Comparison of ENCODE assay signal across 8 mouse cellular contexts in genomic region chr9:108082988-108083431, GRCm38 (mm10). TPM values are rescaled to one million over a fixed set of nuclear protein-coding genes. Genes with fewer than 3 reads are reported as not detected.
DNase-seq lines count a peak whose midpoint lies in the region; ATAC-seq and TF ChIP-seq lines count a peak whose summit lies in the region.

TSS of gene Rnf123 (minus strand) at chr9:108083346.

- peak; percentile 41; the same call in 1 of the 2 replicates for TF ChIP-seq EP300 in liver, embryonic 14.5 days (IDR thresholded peaks at IDR 0.05; ENCODE audit: low read depth)

- H3K4me3 ChIP-seq in kidney, embryonic 15.5 days (replicated peaks): peak within 1 kb of the TSS; percentile 22
- 0 out of 2 replicates have a peak within 1 kb of the TSS, but pooled peaks have one; percentile 12 for H3K4me3 ChIP-seq in forebrain, postnatal 0 days (ENCODE audit: low read depth, low read length)
- peak within 1 kb of the TSS; percentile 11 for H3K4me3 ChIP-seq in hindbrain, embryonic 15.5 days
- peak within 1 kb of the TSS; percentile 6 to 36 for H3K4me3 ChIP-seq in liver, embryonic 14.5 days (ENCODE audit: insufficient read depth in 1 of 2, low read depth in 2 of 2, low read length in 2 of 2)
- H3K4me3 ChIP-seq in stomach, embryonic 16.5 days (replicated peaks; ENCODE audit: low read length): peak within 1 kb of the TSS; percentile 28

- 32% methylated on average over 12 of the region's 12 CpGs for WGBS in kidney, embryonic 15.5 days
- WGBS in forebrain, postnatal 0 days: 30% methylated on average over 12 of the region's 12 CpGs
- 40% methylated on average over 12 of the region's 12 CpGs for WGBS in hindbrain, embryonic 15.5 days
- 15% methylated on average over 12 of the region's 12 CpGs for WGBS in liver, embryonic 14.5 days (ENCODE audit: insufficient replicate concordance)
- 31% methylated on average over 12 of the region's 12 CpGs for WGBS in stomach, embryonic 16.5 days

- H3K27ac ChIP-seq in kidney, embryonic 15.5 days: no peak within 1 kb of the TSS
- H3K27ac ChIP-seq in forebrain, postnatal 0 days (ENCODE audit: low read depth, low read length): no peak within 1 kb of the TSS
- H3K27ac ChIP-seq in hindbrain, embryonic 15.5 days (replicated peaks): no peak within 1 kb of the TSS
- peak within 1 kb of the TSS; percentile 100 for H3K27ac ChIP-seq in liver, embryonic 14.5 days
- no peak within 1 kb of the TSS for H3K27ac ChIP-seq in stomach, embryonic 16.5 days (ENCODE audit: low read length)

- H3K4me1 ChIP-seq in kidney, embryonic 15.5 days: peaks cover 26% of the 10 kb centered on the region
- peaks cover 10% of the 10 kb centered on the region for H3K4me1 ChIP-seq in forebrain, postnatal 0 days (ENCODE audit: insufficient read depth)
- H3K4me1 ChIP-seq in hindbrain, embryonic 15.5 days (replicated peaks): peaks cover 24% of the 10 kb centered on the region
- H3K4me1 ChIP-seq in liver, embryonic 14.5 days (replicated peaks; ENCODE audit: control insufficient read depth in 2 of 2, insufficient read depth in 2 of 2, low read length in 1 of 2): peaks cover 52 to 72% of the 10 kb centered on the region in 2 experiments
- peaks cover 22% of the 10 kb centered on the region for H3K4me1 ChIP-seq in stomach, embryonic 16.5 days (ENCODE audit: control insufficient read depth, insufficient read depth, low read length)

- peak within 1 kb of the TSS; percentile 56 for H3K4me2 ChIP-seq in kidney, embryonic 15.5 days
- H3K4me2 ChIP-seq in forebrain, postnatal 0 days (ENCODE audit: low read depth): peak within 1 kb of the TSS; percentile 29
- peak within 1 kb of the TSS; percentile 46 for H3K4me2 ChIP-seq in hindbrain, embryonic 15.5 days
- H3K4me2 ChIP-seq in liver, embryonic 14.5 days (ENCODE audit: low read depth): peak within 1 kb of the TSS; percentile 96
- H3K4me2 ChIP-seq in stomach, embryonic 16.5 days (ENCODE audit: low read depth, low read length): peak within 1 kb of the TSS; percentile 43

- no peaks in the 10 kb centered on the region for H3K9me3 ChIP-seq in kidney, embryonic 15.5 days (replicated peaks)
- H3K9me3 ChIP-seq in forebrain, postnatal 0 days (ENCODE audit: low read length): no peaks in the 10 kb centered on the region
- no peaks in the 10 kb centered on the region for H3K9me3 ChIP-seq in hindbrain, embryonic 15.5 days
- H3K9me3 ChIP-seq in liver, embryonic 14.5 days (ENCODE audit: control insufficient read depth, low read length): no peaks in the 10 kb centered on the region
- no peaks in the 10 kb centered on the region for H3K9me3 ChIP-seq in stomach, embryonic 16.5 days (replicated peaks; ENCODE audit: control insufficient read depth, low read length)

- H3K27me3 ChIP-seq in kidney, embryonic 15.5 days: peaks cover 37% of the 10 kb centered on the region
- peaks cover 7% of the 10 kb centered on the region for H3K27me3 ChIP-seq in forebrain, postnatal 0 days (ENCODE audit: insufficient read depth, low read length)
- H3K27me3 ChIP-seq in hindbrain, embryonic 15.5 days: peaks cover 33% of the 10 kb centered on the region
- H3K27me3 ChIP-seq in liver, embryonic 14.5 days (ENCODE audit: control insufficient read depth, insufficient read depth, low read length): no peaks in the 10 kb centered on the region
- H3K27me3 ChIP-seq in stomach, embryonic 16.5 days (ENCODE audit: control insufficient read depth, insufficient read depth, low read length): peaks cover 21% of the 10 kb centered on the region

- 0 out of 2 replicates have a peak within 1 kb of the TSS, but pooled peaks have one; percentile 32 for H3K9ac ChIP-seq in kidney, embryonic 15.5 days
- no peak within 1 kb of the TSS for H3K9ac ChIP-seq in forebrain, postnatal 0 days
- H3K9ac ChIP-seq in hindbrain, embryonic 15.5 days: no peak within 1 kb of the TSS
- peak within 1 kb of the TSS; percentile 65 for H3K9ac ChIP-seq in liver, embryonic 14.5 days (replicated peaks)
- H3K9ac ChIP-seq in stomach, embryonic 16.5 days (ENCODE audit: low read length): peak within 1 kb of the TSS; percentile 48

- H3K36me3 ChIP-seq in kidney, embryonic 15.5 days: peaks cover 39% of the 10 kb centered on the region
- H3K36me3 ChIP-seq in forebrain, postnatal 0 days (ENCODE audit: insufficient read depth): peaks cover 34% of the 10 kb centered on the region
- peaks cover 34% of the 10 kb centered on the region for H3K36me3 ChIP-seq in hindbrain, embryonic 15.5 days
- peaks cover 47% of the 10 kb centered on the region for H3K36me3 ChIP-seq in liver, embryonic 14.5 days (replicated peaks; ENCODE audit: control insufficient read depth, insufficient read depth, low read depth)
- H3K36me3 ChIP-seq in stomach, embryonic 16.5 days (ENCODE audit: control insufficient read depth, insufficient read depth, low read length): peaks cover 14% of the 10 kb centered on the region

- DNase-seq in kidney, postnatal 36 days: no peak
- DNase-seq in adrenal gland, adult 2 months: no peak
- DNase-seq in forebrain, postnatal 0 days: no peak
- DNase-seq in liver, embryonic 14.5 days (ENCODE audit: low read depth in 3 of 3, low spot score in 3 of 3): no peak
- DNase-seq in thymus, postnatal 36 days: no peak

- no peak for ATAC-seq in kidney, embryonic 15.5 days (replicated peaks; ENCODE audit: low FRiP score)
- no peak for ATAC-seq in forebrain, postnatal 0 days
- ATAC-seq in hindbrain, embryonic 15.5 days (ENCODE audit: low FRiP score, low read depth): no peak
- peak; percentile 13; the same call in 1 of the 2 replicates for ATAC-seq in liver, embryonic 14.5 days (ENCODE audit: insufficient read depth)
- no peak for ATAC-seq in stomach, embryonic 16.5 days (ENCODE audit: insufficient read depth, low FRiP score)

- TF ChIP-seq CTCF in forebrain, postnatal 0 days (IDR thresholded peaks at IDR 0.05; ENCODE audit: low read depth): no peak
- no peak for TF ChIP-seq CTCF in liver, embryonic 14.5 days (IDR thresholded peaks at IDR 0.05; ENCODE audit: low read depth)

RNA-seq across cellular contexts. Expression of gene Rnf123, which starts in this region (rescaled TPM):
- polyA plus RNA-seq in kidney, embryonic 15.5 days (2015; fragmentation: Nextera tagmentation; extraction: Ambion mirVana): 25.2 and 33.4 TPM in 2 replicates
- 10 to 100 TPM; 65.5 to 66.0 TPM for total RNA-seq in adrenal gland, adult 2 months (2021)
- 88.9 and 93.6 TPM in 2 replicates for polyA plus RNA-seq in adrenal gland, adult 2 months (2012; rRNA removed)
- total RNA-seq in forebrain, postnatal 0 days (2014; rRNA removed): 32.0 and 35.8 TPM in 2 replicates
- 25.4 and 37.0 TPM in 2 replicates for polyA plus RNA-seq in forebrain, postnatal 0 days (2015; fragmentation: Nextera tagmentation; extraction: Ambion mirVana)
- 48.9 TPM in 2 replicates for polyA plus RNA-seq in hindbrain, embryonic 15.5 days (2015; fragmentation: Nextera tagmentation; extraction: Ambion mirVana)
- 139 and 146 TPM in 2 replicates for polyA plus RNA-seq in liver, embryonic 14.5 days (2012; rRNA removed)
- polyA plus RNA-seq in liver, embryonic 14.5 days (2014; fragmentation: Nextera tagmentation; extraction: Ambion mirVana): 88.2 and 102 TPM in 2 replicates
- 31.2 and 32.8 TPM in 2 replicates for polyA plus RNA-seq in stomach, embryonic 16.5 days (2015; fragmentation: Nextera tagmentation; extraction: Ambion mirVana)

Comparison
In these comparisons a context has a peak if more than half of its experiments do, and no peak if none do; other contexts are left out.
1. H3K4me2 ChIP-seq: peak in every context shown above with its lines; median percentile 96 in liver, embryonic 14.5 days; 56 in kidney, embryonic 15.5 days; 46 in hindbrain, embryonic 15.5 days; 43 in stomach, embryonic 16.5 days; 29 in forebrain, postnatal 0 days.
2. H3K9ac ChIP-seq: peak in kidney, embryonic 15.5 days (single experiment), liver, embryonic 14.5 days (single experiment) and stomach, embryonic 16.5 days (single experiment); none in forebrain, postnatal 0 days (single experiment) and hindbrain, embryonic 15.5 days (single experiment).
3. Peak in every context shown above with its lines, with median percentiles within 50 percentile points of each other: H3K4me3 ChIP-seq.